Mouse (Mus musculus) intestine, embryonic 15.5 days (tissue): Measurements from ENCODE around the gene Chuk. TPM values are rescaled to one million over a fixed set of nuclear protein-coding genes. Genes with fewer than 3 reads are reported as not detected.

Source experiments
- ATAC-seq: fragments of 200-750 bp; cut with Nextera tagmentation; 2 replicates; pipeline ENCODE4 v1.8.0; 2017; ENCODE audit warnings: moderate TSS enrichment, moderate library complexity
- H3K27ac ChIP-seq: fragments of 300-500 bp; sonication (generic); 2 replicates; pipeline ENCODE4 v1.5.1; 2015; ENCODE audit warnings: mild to moderate bottlenecking, inconsistent platforms
- H3K27me3 ChIP-seq: fragments of 300-500 bp; sonication (generic); replicated peaks from 2 replicates; pipeline ENCODE4 v1.6.1; 2015; ENCODE audit warnings: inconsistent platforms
- H3K36me3 ChIP-seq: fragments of 300-500 bp; sonication (generic); 2 replicates; pipeline ENCODE4 v1.6.1; 2015; ENCODE audit warnings: inconsistent platforms
- H3K4me1 ChIP-seq: fragments of 300-500 bp; sonication (generic); replicated peaks from 2 replicates; pipeline ENCODE4 v1.6.1; 2015; ENCODE audit warnings: inconsistent platforms
- H3K4me2 ChIP-seq: fragments of 300-500 bp; sonication (generic); replicated peaks from 2 replicates; pipeline ENCODE4 v1.6.1; 2015; ENCODE audit warnings: mild to moderate bottlenecking, inconsistent platforms
- H3K4me3 ChIP-seq: fragments of 300-500 bp; sonication (generic); replicated peaks from 2 replicates; pipeline ENCODE4 v1.5.1; 2015; ENCODE audit warnings: inconsistent platforms
- H3K9ac ChIP-seq: fragments of 300-500 bp; sonication (generic); 2 replicates; pipeline ENCODE4 v1.6.1; 2015; ENCODE audit warnings: inconsistent platforms
- H3K9me3 ChIP-seq: fragments of 300-500 bp; sonication (generic); 2 replicates; pipeline ENCODE4 v1.6.1; 2016; ENCODE audit warnings: inconsistent platforms
- WGBS: fragments of 180-500 bp; shearing (Covaris S2); methylation state at CpG from one replicate; pipeline ENCODE4 v1.1.7; 2015; 5-methylcytosine and 5-hydroxymethylcytosine counted together
- polyA plus RNA-seq: library from polyadenylated mRNA; unstranded; fragments of >200 nt; fragmentation: Nextera tagmentation; extraction: Ambion mirVana; gene quantifications from 2 replicates; pipeline ENCODE4 v1.2.1, GENCODE M21; 2015

Gene Chuk
- polyA plus RNA-seq = 38.8 and 40.2 TPM in 2 replicates

DNA sequence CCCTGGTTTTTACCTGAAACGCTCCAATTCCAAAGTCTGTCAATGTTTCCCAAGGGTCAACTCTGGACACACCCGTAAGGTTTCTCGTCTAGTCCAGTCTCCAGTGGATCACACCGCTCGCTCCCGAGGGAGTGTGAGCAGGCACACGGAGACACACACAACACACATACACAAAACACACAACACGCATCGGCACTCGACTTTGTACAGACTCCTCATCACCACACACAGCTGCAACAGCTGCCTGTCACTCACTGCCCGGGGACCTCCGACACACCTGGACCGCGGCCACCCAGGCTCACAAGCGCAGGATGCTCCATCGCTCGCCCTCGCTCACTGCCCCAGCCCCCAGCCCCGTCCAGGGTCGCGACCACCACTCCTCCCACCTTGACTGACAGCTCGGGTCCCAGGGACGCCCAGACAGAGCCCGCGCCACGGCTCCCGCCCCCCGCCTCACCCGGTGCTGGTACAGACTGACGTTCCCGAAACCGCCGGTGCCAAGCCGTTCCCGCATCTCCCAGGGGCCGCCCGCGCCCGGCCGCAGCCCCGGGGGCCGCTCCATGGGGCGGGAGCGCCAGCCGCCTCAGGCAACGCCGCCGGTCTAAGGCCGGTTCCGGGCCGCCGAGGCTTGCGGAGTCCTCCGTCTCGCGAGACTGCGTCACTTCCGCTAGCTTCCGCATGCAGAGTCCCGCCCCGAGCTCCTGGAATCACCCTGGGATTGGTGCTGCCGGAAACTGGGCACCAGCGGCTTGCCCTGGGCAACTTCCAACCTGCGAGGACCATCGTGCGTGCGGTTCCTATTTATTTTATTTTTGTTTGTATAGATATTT is at the start of gene Chuk:
Gene Chuk (minus strand): TSS at position 650 of the 830 bp plus-strand sequence.
- peak; percentile 99 for ATAC-seq
- 0 out of 2 replicates have a peak within 1 kb of the TSS, but pooled peaks have one; percentile 38 for H3K27ac ChIP-seq
- peaks cover 9% of the 10 kb centered on the region; the same call in 1 of the 2 replicates for H3K36me3 ChIP-seq
- peak within 1 kb of the TSS; percentile 91 for H3K4me3 ChIP-seq
- no peaks in the 10 kb centered on the region for H3K27me3 ChIP-seq
- H3K4me1 ChIP-seq = 0 out of 2 replicates have a peak, but pooled peaks cover 4% of the 10 kb centered on the region
- H3K9ac ChIP-seq = peak within 1 kb of the TSS; percentile 81
- no peaks in the 10 kb centered on the region for H3K9me3 ChIP-seq
- H3K4me2 ChIP-seq = peak within 1 kb of the TSS; percentile 68
- under 1% methylated on average over 66 of the region's 67 CpGs for WGBS

DNA sequence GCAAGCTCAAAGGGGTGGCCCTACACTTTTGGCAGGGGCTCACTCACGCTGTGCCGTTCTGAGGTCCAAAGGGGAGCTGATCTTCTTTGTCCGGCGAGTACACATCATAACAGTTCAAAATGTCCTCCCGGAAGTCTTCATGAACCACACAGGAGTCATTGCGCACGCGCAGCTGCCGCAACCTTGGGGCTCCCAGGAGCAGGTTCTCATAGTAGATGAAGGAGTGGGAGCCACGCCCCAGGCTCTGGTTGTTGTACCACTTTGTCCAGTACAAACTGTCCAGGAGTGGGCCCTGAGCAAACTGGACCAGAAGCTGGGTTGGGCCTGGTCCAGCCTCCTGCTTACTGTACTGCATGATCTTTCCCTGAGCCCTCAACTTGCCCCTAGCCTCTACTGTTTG is 49.7 kb upstream of the Chuk start:
- Histone ChIP-seq H3K27me3 (0 out of 2 replicates have a peak, but pooled peaks cover 9% of the 10 kb centered on the region), H3K36me3 (no peaks in the 10 kb centered on the region), H3K4me1 (no peaks in the 10 kb centered on the region), H3K27ac (no peak overlapping the region), H3K9ac (no peak overlapping the region), H3K4me3 (no peak overlapping the region), H3K4me2 (no peak overlapping the region), H3K9me3 (no peaks in the 10 kb centered on the region)
- 94% methylated on average over 10 of the region's 10 CpGs for WGBS
- no peak for ATAC-seq

DNA sequence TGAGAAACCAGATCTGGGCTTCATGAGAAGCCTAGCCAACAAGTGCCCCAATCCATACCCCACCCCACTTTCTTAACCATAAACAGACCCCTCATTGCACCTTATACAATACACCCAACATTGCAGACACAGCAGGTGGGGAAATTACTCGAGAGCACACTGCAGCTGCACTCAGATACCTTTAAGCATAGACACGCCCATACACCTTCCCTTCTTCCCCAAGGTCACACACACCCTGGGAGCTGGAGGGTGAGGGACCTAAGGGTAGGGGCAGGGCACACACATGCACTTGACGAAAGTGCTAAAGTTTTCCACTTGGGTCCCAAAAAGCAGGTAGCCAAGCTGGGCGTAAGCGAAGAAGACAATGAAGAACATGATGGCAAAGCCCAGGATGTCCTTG is 46.5 kb upstream of the Chuk start:
- Histone ChIP-seq H3K27ac (no peak overlapping the region), H3K9me3 (no peaks in the 10 kb centered on the region), H3K27me3 (0 out of 2 replicates have a peak, but pooled peaks cover 9% of the 10 kb centered on the region), H3K4me3 (no peak overlapping the region), H3K9ac (no peak overlapping the region), H3K36me3 (no peaks in the 10 kb centered on the region), H3K4me1 (no peaks in the 10 kb centered on the region), H3K4me2 (no peak overlapping the region)
- 74% methylated on average over 5 of the region's 5 CpGs for WGBS
- no peak for ATAC-seq

GRCm38 (mm10) chr19:44148991-44149390 is 41.7 kb upstream of the Chuk start:
- ATAC-seq = no peak
- Histone ChIP-seq H3K9ac (no peak overlapping the region), H3K36me3 (no peaks in the 10 kb centered on the region), H3K4me2 (no peak overlapping the region), H3K4me1 (peaks cover 7% of the 10 kb centered on the region; the same call in 1 of the 2 replicates), H3K9me3 (no peaks in the 10 kb centered on the region), H3K27me3 (0 out of 2 replicates have a peak, but pooled peaks cover 3% of the 10 kb centered on the region), H3K27ac (no peak overlapping the region), H3K4me3 (no peak overlapping the region)
- 70% methylated on average over 2 of the region's 2 CpGs for WGBS

DNA sequence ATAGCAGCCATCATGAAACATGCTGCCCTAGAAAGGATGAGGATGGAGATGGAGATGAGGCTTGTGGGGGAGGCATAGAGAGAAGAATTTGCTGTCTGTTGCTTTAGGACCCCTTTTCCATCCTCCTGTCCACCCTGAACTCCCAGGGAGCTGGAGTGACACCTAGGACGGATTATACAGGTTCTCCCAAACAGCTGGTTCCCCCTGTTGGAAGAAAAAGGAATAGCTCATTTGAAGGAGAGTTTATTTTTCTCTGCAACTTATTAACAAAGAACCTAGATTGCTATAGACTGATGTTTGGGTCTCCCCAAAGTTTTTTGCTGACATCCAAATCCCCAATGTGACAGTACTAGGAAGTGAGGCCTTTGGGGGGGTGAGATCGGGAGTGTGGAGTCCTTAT is 41.1 kb upstream of the Chuk start:
- Histone ChIP-seq H3K4me2 (no peak overlapping the region), H3K27me3 (no peaks in the 10 kb centered on the region), H3K9ac (no peak overlapping the region), H3K4me3 (no peak overlapping the region), H3K36me3 (no peaks in the 10 kb centered on the region), H3K4me1 (peaks cover 7% of the 10 kb centered on the region; the same call in 1 of the 2 replicates), H3K9me3 (no peaks in the 10 kb centered on the region), H3K27ac (no peak overlapping the region)
- WGBS = 27% methylated on average over 2 of the region's 2 CpGs
- ATAC-seq = no peak

GRCm38 (mm10) chr19:44146951-44147350 is 39.7 kb upstream of the Chuk start:
- H3K4me2 ChIP-seq = no peak overlapping the region
- no peak overlapping the region for H3K9ac ChIP-seq
- H3K27me3 ChIP-seq = no peaks in the 10 kb centered on the region
- H3K36me3 ChIP-seq = peaks cover 10% of the 10 kb centered on the region
- H3K4me1 ChIP-seq = peaks cover 7% of the 10 kb centered on the region; the same call in 1 of the 2 replicates
- WGBS = 94% methylated on average over 8 of the region's 8 CpGs
- ATAC-seq = no peak
- no peak overlapping the region for H3K4me3 ChIP-seq
- H3K9me3 ChIP-seq = no peaks in the 10 kb centered on the region
- H3K27ac ChIP-seq = no peak overlapping the region

DNA sequence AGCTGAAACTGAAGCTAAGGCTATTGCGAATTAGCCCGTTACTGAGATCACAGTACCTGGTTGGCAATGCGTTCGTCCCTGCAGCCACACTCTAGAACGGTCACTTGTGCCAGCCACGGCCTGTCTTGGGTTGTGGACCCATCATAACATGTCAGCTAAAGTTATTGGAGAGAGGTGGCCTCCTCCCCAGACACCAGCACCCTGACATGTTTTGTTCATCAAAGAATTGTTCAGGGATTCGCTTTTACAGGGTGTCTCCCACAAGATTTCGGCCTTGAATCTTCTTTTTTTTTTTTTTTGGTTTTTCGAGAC is 39.2 kb upstream of the Chuk start:
- no peaks in the 10 kb centered on the region for H3K27me3 ChIP-seq
- no peaks in the 10 kb centered on the region for H3K9me3 ChIP-seq
- H3K4me1 ChIP-seq = peaks cover 7% of the 10 kb centered on the region; the same call in 1 of the 2 replicates
- H3K4me2 ChIP-seq = peak overlapping the region; percentile 83
- H3K9ac ChIP-seq = peak overlapping the region; percentile 76
- ATAC-seq = no peak
- H3K36me3 ChIP-seq = peaks cover 14% of the 10 kb centered on the region
- peak overlapping the region; percentile 76 for H3K4me3 ChIP-seq
- 55% methylated on average over 9 of the region's 9 CpGs for WGBS
- H3K27ac ChIP-seq = no peak overlapping the region

DNA sequence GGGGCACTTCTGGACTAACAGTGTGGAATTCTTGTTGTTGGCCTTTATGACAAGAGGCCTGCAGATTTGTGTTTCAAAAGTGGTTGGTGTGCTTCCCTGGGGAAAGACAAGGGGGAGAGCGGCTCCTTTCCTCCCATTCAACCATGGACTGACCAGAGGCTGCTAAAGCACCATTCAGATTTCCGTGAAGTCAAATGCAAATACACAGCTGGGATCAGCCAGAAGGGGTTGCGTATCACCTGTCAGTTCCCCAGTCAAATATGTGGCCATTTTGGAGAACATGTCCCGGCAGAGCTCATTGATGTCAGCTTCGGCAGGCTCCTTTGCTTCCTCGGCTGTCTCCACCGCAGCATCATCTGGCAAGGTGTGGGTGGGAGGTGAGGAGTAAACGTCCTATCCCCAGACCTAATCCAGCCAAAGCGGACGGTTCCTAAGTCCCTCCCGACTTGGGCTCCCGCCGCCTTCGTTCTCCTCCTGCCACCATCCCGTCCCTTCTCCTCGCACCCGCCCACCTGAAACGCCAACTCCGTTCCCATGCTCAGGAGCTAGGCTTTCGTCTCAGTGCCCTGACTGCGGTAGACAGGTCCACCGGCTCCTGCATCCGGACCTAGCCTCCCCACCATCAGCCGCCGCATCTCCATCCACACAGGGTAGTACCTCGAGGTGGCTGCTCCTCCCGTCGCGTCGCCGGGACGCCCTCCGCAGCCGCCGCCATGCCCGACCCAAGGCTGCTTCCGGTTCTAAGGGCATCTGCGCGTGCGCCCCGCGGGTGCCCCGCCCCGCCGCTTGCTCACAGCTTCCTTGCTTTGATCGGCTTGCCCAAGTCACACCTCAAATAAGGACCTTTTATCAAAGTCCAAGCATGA is 38.7 kb upstream of the Chuk start, which contains the start of gene Bloc1s2:
Gene Bloc1s2 (minus strand): TSS at position 745 of the 866 bp plus-strand sequence.
- Histone ChIP-seq H3K4me2 (peak within 1 kb of the TSS; percentile 83), H3K27ac (no peak within 1 kb of the TSS), H3K9me3 (no peaks in the 10 kb centered on the region), H3K27me3 (no peaks in the 10 kb centered on the region), H3K9ac (peak within 1 kb of the TSS; percentile 76), H3K4me3 (peak within 1 kb of the TSS; percentile 76), H3K4me1 (peaks cover 7% of the 10 kb centered on the region; the same call in 1 of the 2 replicates), H3K36me3 (peaks cover 17% of the 10 kb centered on the region)
- 3% methylated on average over 46 of the region's 46 CpGs for WGBS
- peak; percentile 95 for ATAC-seq

DNA sequence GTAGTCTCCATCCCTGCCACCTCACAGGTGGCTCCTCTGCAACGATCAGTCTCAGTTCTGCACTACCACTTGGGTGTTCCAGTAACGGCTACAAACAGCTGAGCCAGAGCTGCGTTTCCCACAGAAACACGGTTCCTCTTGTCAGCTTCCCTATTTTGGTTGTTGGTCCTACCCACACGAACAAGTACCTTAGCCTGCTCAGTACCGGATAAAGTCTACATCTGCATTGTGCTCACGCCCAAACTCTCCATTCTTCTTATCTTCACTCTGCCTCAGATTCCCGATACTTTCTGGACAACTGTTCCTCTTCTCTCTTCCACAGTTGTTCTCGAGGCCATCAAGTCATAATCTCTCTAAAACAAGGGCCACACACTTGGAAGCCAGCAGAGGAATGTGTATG is 37.1 kb upstream of the Chuk start:
- Histone ChIP-seq H3K9ac (no peak overlapping the region), H3K4me3 (no peak overlapping the region), H3K4me2 (no peak overlapping the region), H3K27ac (no peak overlapping the region), H3K9me3 (no peaks in the 10 kb centered on the region), H3K4me1 (peaks cover 7% of the 10 kb centered on the region; the same call in 1 of the 2 replicates), H3K27me3 (no peaks in the 10 kb centered on the region), H3K36me3 (peaks cover 23% of the 10 kb centered on the region)
- WGBS = 82% methylated on average over 9 of the region's 9 CpGs
- ATAC-seq = no peak

GRCm38 (mm10) chr19:44135960-44136485 is 28.7 kb upstream of the Chuk start:
- 24% methylated on average over 7 of the region's 7 CpGs for WGBS
- H3K9ac ChIP-seq = no peak overlapping the region

DNA sequence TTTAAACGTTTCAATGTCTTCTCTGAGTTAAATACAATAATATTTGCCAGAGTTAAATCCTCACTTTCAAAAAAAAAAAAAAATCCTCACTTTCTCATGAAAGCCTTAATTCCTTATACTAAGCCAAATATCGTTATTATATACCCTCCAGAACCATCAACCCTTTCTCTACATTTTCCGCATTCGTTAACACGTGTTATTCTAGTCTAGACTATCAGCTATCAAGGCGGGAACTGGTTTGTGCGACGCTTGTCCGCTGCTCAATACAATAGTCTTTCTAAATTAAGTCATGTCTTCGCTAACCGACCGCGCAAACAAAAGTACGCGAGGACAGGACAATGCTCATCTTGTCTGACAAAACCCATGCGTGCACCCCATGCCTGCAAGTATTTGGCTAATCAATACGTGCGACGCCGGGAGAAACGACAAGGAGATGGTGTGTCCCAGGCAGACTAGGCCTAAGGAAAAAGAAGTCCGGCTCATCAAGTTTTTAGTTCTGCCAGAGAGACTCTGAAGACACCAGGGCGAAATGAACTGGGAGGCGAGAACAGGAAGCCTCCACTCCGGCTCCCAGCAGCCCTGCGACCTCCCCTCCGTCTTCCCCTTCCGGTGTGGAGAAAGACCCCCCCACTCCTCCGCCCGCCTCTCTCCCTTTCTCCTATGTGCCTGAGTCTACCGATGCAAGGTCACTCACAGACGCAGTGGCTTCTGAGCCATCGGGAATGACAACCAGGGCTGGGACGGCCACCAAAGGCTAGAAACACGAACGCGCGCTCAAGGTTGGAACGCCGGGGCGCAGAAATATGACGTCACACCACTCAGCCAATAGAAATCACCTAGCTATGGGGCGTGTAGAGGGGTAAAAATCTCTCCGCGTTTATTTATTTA is 28.0 kb upstream of the Chuk start, which contains the start of gene Cwf19l1:
Gene Cwf19l1 (minus strand): TSS at position 805 of the 888 bp plus-strand sequence.
- Histone ChIP-seq H3K27me3 (no peaks in the 10 kb centered on the region), H3K4me3 (peak within 1 kb of the TSS; percentile 76), H3K4me1 (peaks cover 2% of the 10 kb centered on the region; the same call in 1 of the 2 replicates), H3K4me2 (peak within 1 kb of the TSS; percentile 68), H3K9me3 (no peaks in the 10 kb centered on the region), H3K27ac (peak within 1 kb of the TSS; percentile 90), H3K36me3 (peaks cover 15% of the 10 kb centered on the region), H3K9ac (peak within 1 kb of the TSS; percentile 64)
- under 1% methylated on average over 45 of the region's 45 CpGs for WGBS
- ATAC-seq = peak; percentile 95

More at GRCm38 (mm10) chr19:44135960-44136485, 28.7 kb upstream of the Chuk start:
- Histone ChIP-seq H3K27me3 (no peaks in the 10 kb centered on the region), H3K9me3 (no peaks in the 10 kb centered on the region), H3K27ac (no peak overlapping the region), H3K4me3 (peak overlapping the region; percentile 16), H3K4me1 (peaks cover 2% of the 10 kb centered on the region; the same call in 1 of the 2 replicates), H3K4me2 (peak overlapping the region; percentile 68), H3K36me3 (peaks cover 11% of the 10 kb centered on the region)
- ATAC-seq = 0 out of 2 replicates have a peak, but pooled peaks have one; percentile 30
